Mouse (Mus musculus) heart, embryonic 14.5 days (tissue): ENCODE measurements at regions not wholly inside any gene's neighbourhood (a gene's known extent, or its start where the extent isn't known, plus 50 kb on each side); places are given as distances from the start of the nearest gene placed in this dataset.

Experiments
- ATAC-seq: fragments of 200-750 bp; cut with Nextera tagmentation; 2 replicates; pipeline ENCODE4 v1.8.0; 2017; ENCODE audit warnings: low read depth, moderate TSS enrichment; ENCODE audit not compliant: insufficient number of reproducible peaks, insufficient read depth, low FRiP score
- H3K27ac ChIP-seq, 2 experiments: fragments of 200-500 bp in 1 of 2; fragments of 300-500 bp in 1 of 2; sonication (generic) in 1 of 2; replicated peaks in 1 of 2; 2 replicates each; pipeline ENCODE4 v1.5.1; 2012 to 2014; ENCODE audit warnings: low read depth in 2 of 2, low read length in 2 of 2, control low read depth in 1 of 2, mild to moderate bottlenecking in 1 of 2, mixed read lengths in 1 of 2; ENCODE audit not compliant: control insufficient read depth in 1 of 2, insufficient read depth in 1 of 2
- H3K27me3 ChIP-seq: fragments of 300-500 bp; sonication (generic); 2 replicates; pipeline ENCODE4 v1.6.1; 2014; ENCODE audit warnings: mild to moderate bottlenecking, low read length, control low read depth; ENCODE audit not compliant: control insufficient read depth, insufficient read depth
- H3K36me3 ChIP-seq: fragments of 300-500 bp; sonication (generic); 2 replicates; pipeline ENCODE4 v1.6.1; 2014; ENCODE audit warnings: mild to moderate bottlenecking, control low read depth, low read length, mixed read lengths; ENCODE audit not compliant: control insufficient read depth, insufficient read depth
- H3K4me1 ChIP-seq, 2 experiments: fragments of 200-500 bp in 1 of 2; fragments of 300-500 bp in 1 of 2; sonication (generic) in 1 of 2; 2 replicates each; pipeline ENCODE4 v1.6.1; 2012 to 2014; ENCODE audit warnings: low read length in 2 of 2, control low read depth in 1 of 2, mixed read lengths in 1 of 2; ENCODE audit not compliant: control insufficient read depth in 2 of 2, insufficient read depth in 2 of 2
- H3K4me2 ChIP-seq: fragments of 300-500 bp; sonication (generic); 2 replicates; pipeline ENCODE4 v1.6.1; 2014; ENCODE audit warnings: mild to moderate bottlenecking, low read length
- H3K4me3 ChIP-seq, 2 experiments: fragments of 200-500 bp in 1 of 2; fragments of 300-500 bp in 1 of 2; sonication (generic) in 1 of 2; 2 replicates each; pipeline ENCODE4 v1.5.1; 2012 to 2014; ENCODE audit warnings: low read length in 2 of 2, mild to moderate bottlenecking in 2 of 2, control low read depth in 1 of 2, low read depth in 1 of 2, moderate library complexity in 1 of 2; ENCODE audit not compliant: control insufficient read depth in 1 of 2, insufficient read depth in 1 of 2
- H3K9ac ChIP-seq: fragments of 300-500 bp; sonication (generic); 2 replicates; pipeline ENCODE4 v1.6.1; 2014; ENCODE audit warnings: mild to moderate bottlenecking, low read length
- H3K9me3 ChIP-seq: fragments of 300-500 bp; sonication (generic); 2 replicates; pipeline ENCODE4 v1.6.1; 2016; ENCODE audit warnings: low read length, control low read depth; ENCODE audit not compliant: control insufficient read depth
- WGBS: fragments of 180-500 bp; shearing (Covaris S2); extraction: QIAGEN DNeasy Blood & Tissue Kit; methylation state at CpG from one replicate; pipeline ENCODE4 v1.1.7; 2014; 5-methylcytosine and 5-hydroxymethylcytosine counted together

GRCm38 (mm10) chr3:21564847-21565485 is 511.5 kb upstream of the Tbl1xr1 start:
- peak; percentile 13; the same call in 1 of the 2 replicates for ATAC-seq
- Histone ChIP-seq H3K4me1 (peaks cover 15 to 19% of the 10 kb centered on the region in 2 experiments), H3K36me3 (no peaks in the 10 kb centered on the region), H3K4me3 (no peak overlapping the region), H3K4me2 (peak overlapping the region; percentile 33), H3K9me3 (no peaks in the 10 kb centered on the region), H3K9ac (no peak overlapping the region), H3K27ac (peak overlapping the region; percentile 73 to 79), H3K27me3 (no peaks in the 10 kb centered on the region)
- 26% methylated on average over 4 of the region's 4 CpGs for WGBS

- H3K4me3 ChIP-seq: no peak overlapping the region
Observed at GRCm38 (mm10) chr3:21569721-21570120, 506.7 kb upstream of the Tbl1xr1 start.

GRCm38 (mm10) chr3:21578635-21579034 is 497.8 kb upstream of the Tbl1xr1 start:
- H3K4me1 ChIP-seq: peaks cover 0 to 8% of the 10 kb centered on the region in 2 experiments; a peak in 2 of 4 replicates
- H3K27me3 ChIP-seq: no peaks in the 10 kb centered on the region
- 62% methylated on average over 3 of the region's 3 CpGs for WGBS
- H3K27ac ChIP-seq: no peak overlapping the region
- ATAC-seq: no peak
- H3K9me3 ChIP-seq: no peaks in the 10 kb centered on the region
- H3K9ac ChIP-seq: no peak overlapping the region
- no peak overlapping the region for H3K4me3 ChIP-seq
- H3K4me2 ChIP-seq: no peak overlapping the region
- H3K36me3 ChIP-seq: no peaks in the 10 kb centered on the region

More at GRCm38 (mm10) chr3:21569721-21570120, 506.7 kb upstream of the Tbl1xr1 start:
- no peak for ATAC-seq
- H3K4me2 ChIP-seq: no peak overlapping the region
- WGBS: 27% methylated on average over 1 of the region's 1 CpGs
- no peaks in the 10 kb centered on the region for H3K9me3 ChIP-seq
- H3K27me3 ChIP-seq: no peaks in the 10 kb centered on the region
- peaks cover 8 to 10% of the 10 kb centered on the region in 2 experiments for H3K4me1 ChIP-seq
- H3K36me3 ChIP-seq: no peaks in the 10 kb centered on the region
- peak overlapping the region; percentile 37 to 59; a peak in 2 of 4 replicates for H3K27ac ChIP-seq
- no peak overlapping the region for H3K9ac ChIP-seq

- no peaks in the 10 kb centered on the region for H3K27me3 ChIP-seq
- 70% methylated on average over 1 of the region's 1 CpGs for WGBS
- no peaks in the 10 kb centered on the region for H3K9me3 ChIP-seq
- H3K9ac ChIP-seq: no peak overlapping the region
- no peak overlapping the region for H3K4me3 ChIP-seq
- no peaks in the 10 kb centered on the region for H3K4me1 ChIP-seq
- no peak for ATAC-seq
- H3K4me2 ChIP-seq: no peak overlapping the region
- H3K36me3 ChIP-seq: no peaks in the 10 kb centered on the region
- H3K27ac ChIP-seq: no peak overlapping the region
Observed at GRCm38 (mm10) chr3:21582122-21582521, 494.3 kb upstream of the Tbl1xr1 start.

- no peak overlapping the region for H3K4me3 ChIP-seq
- no peak for ATAC-seq
- H3K27ac ChIP-seq: no peak overlapping the region
- no peaks in the 10 kb centered on the region for H3K36me3 ChIP-seq
- no peak overlapping the region for H3K9ac ChIP-seq
- H3K4me1 ChIP-seq: no peaks in the 10 kb centered on the region
- no peaks in the 10 kb centered on the region for H3K27me3 ChIP-seq
- H3K9me3 ChIP-seq: no peaks in the 10 kb centered on the region
- no peak overlapping the region for H3K4me2 ChIP-seq
- WGBS: 58% methylated on average over 3 of the region's 3 CpGs
Observed at GRCm38 (mm10) chr3:21585767-21586166, 490.7 kb upstream of the Tbl1xr1 start.

GRCm38 (mm10) chr3:21606846-21607245 is 469.6 kb upstream of the Tbl1xr1 start:
- 100% methylated on average over 2 of the region's 2 CpGs for WGBS
- no peak for ATAC-seq

GRCm38 (mm10) chr3:21610231-21610630 is 466.2 kb upstream of the Tbl1xr1 start:
- H3K36me3 ChIP-seq: no peaks in the 10 kb centered on the region
- no peak for ATAC-seq
- no peak overlapping the region for H3K4me2 ChIP-seq
- H3K27ac ChIP-seq: no peak overlapping the region
- no peaks in the 10 kb centered on the region for H3K27me3 ChIP-seq
- H3K9ac ChIP-seq: no peak overlapping the region
- no peaks in the 10 kb centered on the region for H3K9me3 ChIP-seq
- no peaks in the 10 kb centered on the region for H3K4me1 ChIP-seq
- H3K4me3 ChIP-seq: no peak overlapping the region
- 64% methylated on average over 2 of the region's 2 CpGs for WGBS

More at GRCm38 (mm10) chr3:21606846-21607245, 469.6 kb upstream of the Tbl1xr1 start:
- no peak overlapping the region for H3K4me2 ChIP-seq
- no peaks in the 10 kb centered on the region for H3K9me3 ChIP-seq
- no peaks in the 10 kb centered on the region for H3K4me1 ChIP-seq
- H3K27me3 ChIP-seq: no peaks in the 10 kb centered on the region
- no peaks in the 10 kb centered on the region for H3K36me3 ChIP-seq
- no peak overlapping the region for H3K4me3 ChIP-seq
- H3K27ac ChIP-seq: no peak overlapping the region
- H3K9ac ChIP-seq: no peak overlapping the region

- no peak for ATAC-seq
- H3K36me3 ChIP-seq: no peaks in the 10 kb centered on the region
- H3K4me2 ChIP-seq: no peak overlapping the region
- H3K9me3 ChIP-seq: no peaks in the 10 kb centered on the region
- no peak overlapping the region for H3K4me3 ChIP-seq
- peaks cover 0 to 6% of the 10 kb centered on the region in 2 experiments; a peak in 2 of 4 replicates for H3K4me1 ChIP-seq
- no peak overlapping the region for H3K9ac ChIP-seq
- no peaks in the 10 kb centered on the region for H3K27me3 ChIP-seq
- H3K27ac ChIP-seq: no peak overlapping the region
- 96% methylated on average over 2 of the region's 2 CpGs for WGBS
Observed at GRCm38 (mm10) chr3:21621745-21622144, 454.7 kb upstream of the Tbl1xr1 start.
